Mouse (Mus musculus) B cell, adult 2 months (primary cell): ENCODE data around the gene Gpcpd1.

ENCODE experiments used
- DNase-seq, 2 experiments: peaks; one replicate each; pipeline ENCODE4 v3.0.0; 2022

The Gpcpd1 gene

GRCm38 (mm10) chr2:132584191-132584590, 3.3 kb downstream of the Gpcpd1 start:
- DNase-seq: no peak

GRCm38 (mm10) chr2:132583126-132583525, 4.4 kb downstream of the Gpcpd1 start:
- no peak for DNase-seq

DNA sequence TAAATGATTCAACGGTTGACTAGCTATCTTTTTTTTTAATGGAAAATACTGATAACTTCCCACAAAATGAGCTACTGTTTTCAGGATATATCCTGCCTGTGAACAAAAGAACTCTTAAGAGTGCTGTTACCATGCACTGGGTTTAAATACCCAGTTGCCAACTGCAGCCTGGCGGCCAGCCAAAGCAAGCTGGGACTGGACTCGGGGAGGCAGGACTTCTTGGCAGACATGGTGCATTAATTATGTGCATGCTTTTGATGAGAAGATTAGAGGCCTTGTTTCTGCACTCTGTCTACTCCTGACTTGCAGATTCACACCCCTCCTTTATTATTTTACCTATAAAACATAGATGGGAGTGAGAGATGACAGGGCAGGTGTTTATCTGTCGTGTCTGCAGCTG, 5.3 kb downstream of the Gpcpd1 start:
- no peak for DNase-seq

DNA sequence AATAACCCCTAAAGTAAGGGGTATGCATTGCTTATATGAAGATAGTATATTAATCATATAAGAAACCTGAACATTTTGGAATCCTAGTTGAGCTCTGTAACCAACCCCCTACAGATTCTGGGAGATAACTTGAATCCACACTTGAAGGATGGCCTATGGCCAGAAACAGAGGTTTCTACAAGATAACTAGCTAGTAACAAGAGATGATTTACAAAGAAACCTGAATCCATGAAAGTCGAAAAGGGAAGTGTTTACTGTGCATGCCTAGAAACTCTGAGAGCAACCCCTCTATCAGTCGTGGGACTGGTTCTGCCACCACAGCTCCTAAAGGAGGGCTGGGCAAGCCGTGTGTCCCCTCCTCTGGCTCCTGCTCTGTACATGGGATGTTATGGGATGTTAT, 7.8 kb downstream of the Gpcpd1 start:
- DNase-seq: no peak

DNA sequence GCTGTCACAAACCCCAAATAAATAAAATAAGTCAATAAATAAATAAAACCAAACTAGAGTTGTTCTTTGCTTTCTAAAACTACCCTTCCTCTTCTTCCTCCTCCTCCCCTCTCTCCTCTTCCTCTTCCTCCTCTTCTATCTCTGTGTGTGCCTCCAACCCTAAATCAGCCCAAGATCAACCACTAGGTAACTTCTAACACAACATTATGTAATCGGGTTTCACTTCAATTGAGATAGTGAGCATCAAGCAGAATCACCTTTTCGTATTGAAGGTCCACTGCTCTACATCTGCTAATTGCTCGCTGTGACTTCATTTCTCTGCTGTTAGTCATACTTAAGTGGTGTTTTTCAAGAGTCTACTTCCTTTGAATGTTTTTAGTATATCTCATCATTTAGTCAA, 8.8 kb downstream of the Gpcpd1 start:
- no peak for DNase-seq

DNA sequence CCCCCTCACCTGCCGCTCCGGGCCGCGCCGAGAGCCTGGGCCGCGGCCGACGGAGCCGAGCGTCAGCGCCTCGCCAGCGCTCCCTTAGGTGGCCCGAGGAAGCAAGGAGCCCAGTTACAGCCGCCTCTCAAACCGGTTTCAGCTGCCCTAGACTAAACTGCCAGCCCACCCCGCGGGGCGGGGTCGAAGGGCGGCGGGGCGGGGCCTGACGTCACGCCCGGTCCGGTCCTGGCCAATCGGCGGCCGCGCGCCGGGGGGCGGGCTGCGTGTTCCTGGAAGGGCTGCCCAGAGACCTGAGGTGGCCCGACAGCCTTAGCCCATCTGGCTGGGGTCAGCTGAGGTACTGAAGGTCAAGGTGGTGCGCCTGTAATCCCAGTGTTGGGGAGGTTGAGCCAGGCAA, 9.5 kb downstream of the Gpcpd1 start:
- DNase-seq: peak; percentile 100

- no peak for DNase-seq
These were observed 10.0 kb downstream of the Gpcpd1 start for GRCm38 (mm10) chr2:132577431-132577981.

DNA sequence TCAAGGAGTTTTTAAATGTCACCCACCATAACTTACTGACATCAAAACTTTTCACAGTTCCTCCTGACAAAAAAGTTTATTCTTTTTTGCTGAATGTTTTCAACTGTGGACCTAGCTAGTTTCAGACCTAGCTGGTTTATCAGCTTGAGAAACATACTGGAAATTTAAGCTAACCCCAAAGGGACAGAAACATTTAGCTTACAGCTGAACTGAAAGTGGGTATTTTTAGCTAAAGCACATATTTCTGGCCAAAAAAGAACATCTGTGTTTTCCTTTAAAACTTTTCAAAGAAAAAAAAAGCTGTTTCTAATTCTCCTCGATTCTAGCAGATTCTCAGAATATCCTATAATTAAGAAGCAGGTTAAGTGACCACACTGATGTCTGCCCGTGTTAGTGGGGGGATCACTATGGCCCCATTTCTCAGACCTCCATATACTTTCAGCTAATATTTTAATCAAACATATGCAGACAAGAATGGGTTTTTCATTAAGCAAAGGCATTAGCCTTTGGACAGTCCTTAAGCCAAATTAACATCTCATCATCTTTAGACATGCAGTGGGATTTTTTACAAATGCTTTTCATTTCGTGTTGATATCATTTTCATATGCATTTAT, 10.9 kb downstream of the Gpcpd1 start:
- no peak for DNase-seq

- no peak for DNase-seq
These were observed 11.6 kb downstream of the Gpcpd1 start for GRCm38 (mm10) chr2:132575759-132576439.

DNA sequence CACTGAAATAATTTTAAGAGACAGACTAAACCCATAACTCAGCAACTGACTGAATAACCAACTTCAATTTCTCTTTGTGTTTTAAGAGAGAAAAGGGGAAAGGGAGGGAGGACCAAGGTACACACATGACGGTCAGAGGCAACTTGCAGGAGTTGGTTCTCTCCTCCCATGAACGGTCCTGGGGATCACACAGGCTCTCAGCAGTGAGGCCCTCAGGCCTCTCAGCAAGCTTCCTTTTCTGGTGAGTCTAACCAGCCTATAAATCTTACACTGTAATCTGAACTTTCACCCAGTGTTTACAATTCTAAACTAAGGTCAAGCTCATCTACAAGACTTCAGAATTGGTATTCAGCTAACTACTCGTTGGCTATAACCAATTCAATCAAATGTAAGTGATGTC, 12.3 kb downstream of the Gpcpd1 start:
- no peak for DNase-seq

- DNase-seq: no peak
These were observed 14.2 kb downstream of the Gpcpd1 start for GRCm38 (mm10) chr2:132573280-132573679.

DNA sequence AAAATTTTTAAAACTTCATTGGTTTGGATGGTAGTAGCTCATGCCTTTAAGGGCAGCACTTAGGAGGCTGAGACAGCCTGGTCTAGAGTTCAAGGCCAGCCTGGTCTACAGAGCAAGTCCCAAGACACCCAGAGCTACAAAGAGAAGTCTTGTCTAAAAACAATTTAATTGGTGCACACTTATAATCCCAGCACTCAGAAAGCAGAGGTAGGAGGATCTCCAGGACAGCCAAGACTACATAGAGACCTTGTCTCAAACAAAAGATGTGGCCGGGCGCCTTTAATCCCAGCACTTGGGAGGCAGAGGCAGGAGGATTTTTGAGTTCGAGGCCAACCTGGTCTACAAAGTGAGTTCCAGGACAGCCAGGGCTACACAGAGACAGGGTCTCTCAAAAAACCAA, 14.9 kb downstream of the Gpcpd1 start:
- no peak for DNase-seq

DNA sequence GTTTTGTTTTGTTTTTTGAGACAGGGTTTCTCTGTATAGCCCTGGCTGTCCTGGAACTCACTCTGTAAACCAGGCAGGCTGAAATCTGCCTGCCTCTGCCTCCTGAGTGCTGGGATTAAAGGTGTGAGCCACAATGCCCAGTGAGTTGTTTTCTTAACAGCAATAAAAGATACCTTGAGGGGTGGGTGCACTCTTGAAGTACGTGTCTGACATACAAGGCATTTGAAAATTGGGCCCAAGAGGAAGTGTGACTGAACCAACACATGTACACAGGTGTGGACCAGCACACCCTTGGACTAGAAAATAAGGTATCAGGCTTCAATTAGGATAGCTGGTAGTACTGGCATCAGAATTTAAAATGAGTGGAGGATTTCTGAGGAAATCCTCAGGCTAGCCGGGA, 16.2 kb downstream of the Gpcpd1 start:
- DNase-seq: no peak

DNA sequence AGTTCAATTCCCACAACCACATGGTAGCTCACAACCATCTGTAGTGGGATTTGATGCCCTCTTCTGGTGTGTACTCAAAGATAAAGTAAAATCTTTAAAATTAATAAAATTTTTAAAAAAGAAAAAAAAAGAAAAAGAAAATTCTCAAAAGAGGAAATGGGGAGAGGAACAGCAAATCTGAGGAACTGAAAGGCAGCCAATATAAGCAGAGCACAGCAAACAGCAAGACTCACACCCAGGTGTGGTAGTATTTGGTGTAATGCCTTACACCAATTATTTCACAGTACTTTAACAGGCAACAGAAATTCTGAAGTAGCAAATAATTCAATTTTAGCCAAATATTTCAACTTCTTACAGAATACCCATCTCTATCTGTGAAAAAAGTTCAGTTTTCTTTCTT, 16.7 kb downstream of the Gpcpd1 start:
- peak in 1 of 2 experiments; percentile 16 for DNase-seq

DNA sequence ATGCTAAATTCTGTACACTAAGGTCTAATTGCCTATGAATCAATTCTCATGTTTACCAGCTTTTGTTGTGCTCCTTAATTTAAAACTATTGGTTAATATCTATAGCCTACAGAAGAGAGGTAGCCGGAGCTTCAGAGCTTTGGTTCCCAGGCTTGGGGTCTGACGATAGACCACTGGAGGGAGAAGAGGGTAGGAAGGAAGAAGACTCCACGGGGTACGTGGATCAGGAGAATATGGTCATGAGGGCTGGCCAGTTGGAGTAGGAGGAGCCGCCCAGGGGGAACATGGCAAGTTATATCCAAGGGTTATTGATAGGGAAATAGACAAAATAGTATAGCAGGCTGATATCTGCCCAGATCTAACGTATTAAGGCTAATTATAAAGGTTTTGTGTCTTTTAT, 17.8 kb downstream of the Gpcpd1 start:
- DNase-seq: no peak

GRCm38 (mm10) chr2:132567414-132567813, 20.1 kb downstream of the Gpcpd1 start:
- no peak for DNase-seq

DNA sequence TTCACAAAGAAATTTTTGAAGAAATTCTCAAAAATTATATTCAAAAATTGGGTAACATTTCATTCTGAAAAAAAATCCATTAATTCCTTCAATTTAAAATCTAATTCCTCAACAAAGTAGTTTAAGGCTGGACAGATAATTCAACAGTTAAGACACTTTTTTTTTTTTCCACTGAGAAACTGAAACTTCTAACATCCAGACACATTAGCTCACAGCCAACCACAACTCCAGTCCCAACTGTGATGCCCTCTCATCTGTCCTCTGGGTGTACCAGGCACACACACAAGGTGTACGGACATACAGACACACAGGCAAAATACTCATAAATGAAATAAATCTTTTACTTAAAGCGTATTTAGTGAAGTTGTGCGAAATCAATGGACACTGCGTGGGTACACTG, 25.7 kb downstream of the Gpcpd1 start:
- no peak for DNase-seq

DNA sequence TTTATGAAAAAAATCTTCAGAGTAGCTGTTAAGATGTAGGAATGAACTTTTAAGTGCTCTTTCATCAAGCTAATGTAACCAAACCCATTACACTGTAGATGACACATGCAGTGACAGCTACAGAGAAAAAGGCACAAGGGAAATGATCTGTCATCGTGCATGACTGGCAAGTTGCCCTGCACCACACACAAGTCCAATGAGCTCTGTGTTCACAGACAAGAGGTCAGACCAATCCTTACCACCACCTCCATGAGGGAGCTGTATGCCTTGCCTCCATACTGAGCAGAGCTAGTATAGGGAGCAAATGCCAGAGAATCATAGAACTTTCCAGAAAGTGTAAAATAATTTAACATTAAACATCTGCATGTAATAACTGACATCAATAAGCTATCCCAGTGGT, 59.7 kb downstream of the Gpcpd1 start:
- no peak for DNase-seq

DNA sequence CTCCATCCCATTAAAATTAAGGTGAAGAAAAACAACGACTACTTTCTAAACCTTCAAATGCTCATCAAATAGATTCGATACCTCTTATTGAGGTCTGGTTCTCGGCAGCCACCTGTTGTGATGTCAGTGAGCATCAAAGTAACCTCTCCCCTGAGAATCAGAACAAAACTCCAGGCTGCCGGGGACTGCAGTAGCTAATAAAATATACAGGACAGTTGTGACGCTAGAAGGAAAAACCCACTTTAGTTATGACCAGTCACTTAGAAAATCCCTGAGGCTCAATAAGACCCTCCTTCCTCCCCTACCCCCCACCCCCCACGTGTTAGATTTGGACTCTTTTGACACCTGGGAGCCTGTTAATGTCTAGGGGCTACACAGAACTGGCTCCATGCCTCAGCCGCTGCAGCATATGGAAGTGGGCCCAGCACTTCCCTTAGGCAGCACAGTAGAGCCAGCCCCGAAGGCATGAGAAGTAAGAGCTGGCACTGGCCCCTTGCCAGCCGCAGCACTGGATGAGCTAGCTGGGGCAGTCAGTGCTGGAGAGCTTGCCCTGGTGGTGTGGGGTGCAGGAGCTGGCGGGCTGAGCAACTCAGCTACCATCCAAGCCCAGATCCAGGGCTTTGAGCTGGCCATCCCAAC, 60.5 kb downstream of the Gpcpd1 start:
- no peak for DNase-seq

DNA sequence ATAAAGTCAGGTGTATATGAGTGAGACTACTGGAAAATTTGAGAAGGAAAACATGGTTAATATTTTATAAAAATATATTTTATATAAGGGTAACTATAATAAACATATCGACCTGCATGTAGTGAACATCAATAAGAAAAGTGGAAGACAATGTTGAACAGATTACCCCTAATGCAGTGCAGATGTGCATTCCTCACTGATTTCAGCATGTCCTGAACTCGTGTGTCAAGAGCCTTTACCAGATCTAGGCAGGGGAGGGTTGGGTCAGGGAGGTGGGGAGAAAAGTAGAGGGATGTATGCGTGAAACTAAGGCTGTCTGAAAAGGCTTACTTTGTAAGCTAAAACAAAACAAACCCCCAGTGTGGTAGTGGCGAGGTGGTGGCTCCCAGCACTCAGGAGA, 61.4 kb downstream of the Gpcpd1 start:
- no peak for DNase-seq

DNA sequence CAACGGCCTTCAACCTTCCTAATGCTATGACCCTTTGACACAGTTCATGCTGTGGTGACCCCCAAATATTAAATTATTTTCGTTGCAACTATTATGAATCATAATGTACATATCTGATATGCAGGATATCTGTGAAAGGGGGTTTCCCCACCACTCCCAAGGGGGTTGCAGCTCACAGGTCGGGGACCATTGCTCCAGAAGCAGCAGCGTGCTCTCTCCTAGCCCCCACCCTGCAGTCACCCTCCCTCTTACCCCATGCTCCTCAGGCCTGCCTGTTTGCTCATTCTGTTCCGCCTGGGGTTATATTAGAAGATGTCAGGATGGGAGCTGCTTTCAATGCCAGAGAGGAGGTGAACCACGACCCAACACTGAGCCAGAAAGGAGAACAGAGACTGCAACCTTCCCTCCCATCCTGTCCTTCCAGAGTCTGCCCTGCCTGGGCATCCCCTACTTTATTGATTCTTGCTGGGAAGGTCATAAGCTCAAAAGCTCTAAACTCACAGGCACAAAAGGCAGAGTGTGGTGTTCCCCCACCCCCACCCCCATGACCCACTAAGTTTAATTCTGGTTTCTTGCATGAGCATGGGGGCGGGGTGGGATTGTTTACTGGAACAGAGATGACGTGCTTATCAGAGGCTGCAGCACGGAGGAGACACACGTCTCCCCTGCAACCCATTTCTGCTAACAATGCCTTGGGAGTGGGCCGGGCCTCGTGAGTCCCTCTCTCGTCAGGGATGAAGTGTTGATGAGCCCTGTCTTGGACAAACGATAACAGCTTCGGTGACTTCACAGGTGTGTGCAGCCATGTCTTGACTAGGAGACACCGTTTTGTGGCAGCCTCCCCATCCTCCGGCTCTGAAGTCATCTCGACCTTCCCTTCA, 69.3 kb downstream of the Gpcpd1 start:
- peak in 1 of 2 experiments; percentile 31 for DNase-seq

- DNase-seq: no peak
These were observed 70.2 kb downstream of the Gpcpd1 start for GRCm38 (mm10) chr2:132517194-132517836.
